Mouse (Mus musculus) layer of hippocampus, adult 11-12 months (tissue): ENCODE measurements around the gene Sun2.

Experiments
- DNase-seq: peaks from one replicate; pipeline ENCODE4 v3.0.0; 2022; ENCODE audit warnings: low spot score

Gene Sun2

DNA sequence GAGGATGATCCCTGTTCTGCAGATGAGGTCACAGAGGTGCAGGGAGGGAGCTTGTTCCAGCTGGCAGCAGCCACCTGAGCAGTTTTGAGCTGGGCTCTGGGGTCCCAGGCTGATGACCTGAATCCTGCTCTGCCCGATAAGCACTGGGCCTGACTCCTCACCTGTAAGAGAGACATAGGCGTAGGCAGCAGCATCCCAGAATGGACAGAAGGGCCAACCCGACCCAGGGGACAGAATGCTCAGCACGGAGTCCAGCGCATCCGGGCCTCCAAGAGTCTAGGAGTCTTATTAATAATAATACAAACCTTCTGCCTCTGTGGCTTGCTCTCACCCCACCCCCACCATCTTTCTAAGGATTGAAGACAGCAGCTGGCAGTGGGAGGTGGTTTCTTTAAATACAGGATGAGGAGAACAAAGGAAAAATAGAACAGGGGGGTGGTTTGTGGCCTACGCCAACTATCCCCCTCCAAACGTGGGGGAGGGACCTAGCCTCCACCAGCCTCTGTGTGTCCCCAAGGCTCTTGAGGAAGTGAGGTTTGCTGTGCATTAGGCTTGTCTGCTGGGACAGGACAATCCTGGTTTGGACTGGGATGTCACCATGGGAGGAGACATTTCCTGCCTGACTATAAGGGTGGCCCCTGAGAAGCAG is 13.8 kb upstream of the Sun2 start:
- peak; percentile 41 for DNase-seq

DNA sequence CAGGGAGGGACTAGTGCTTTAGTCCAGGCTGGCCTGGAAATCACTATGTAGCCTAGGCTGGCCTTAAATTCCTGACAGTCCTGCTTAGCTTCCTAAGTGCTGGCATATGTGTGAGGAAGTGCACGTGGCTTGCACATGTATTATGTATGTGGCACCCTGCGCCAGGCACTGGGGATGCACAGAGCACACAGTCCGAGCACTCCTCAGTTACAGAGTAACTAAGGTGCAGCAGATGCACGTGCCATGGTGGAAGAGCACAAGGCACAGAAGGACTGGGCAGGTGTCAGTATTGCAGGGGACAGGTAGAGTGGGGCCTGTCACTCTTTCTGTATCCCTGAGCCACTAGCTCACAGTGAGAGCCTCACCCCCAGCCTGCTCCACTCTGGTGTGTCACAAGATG is 12.8 kb upstream of the Sun2 start:
- no peak for DNase-seq

DNA sequence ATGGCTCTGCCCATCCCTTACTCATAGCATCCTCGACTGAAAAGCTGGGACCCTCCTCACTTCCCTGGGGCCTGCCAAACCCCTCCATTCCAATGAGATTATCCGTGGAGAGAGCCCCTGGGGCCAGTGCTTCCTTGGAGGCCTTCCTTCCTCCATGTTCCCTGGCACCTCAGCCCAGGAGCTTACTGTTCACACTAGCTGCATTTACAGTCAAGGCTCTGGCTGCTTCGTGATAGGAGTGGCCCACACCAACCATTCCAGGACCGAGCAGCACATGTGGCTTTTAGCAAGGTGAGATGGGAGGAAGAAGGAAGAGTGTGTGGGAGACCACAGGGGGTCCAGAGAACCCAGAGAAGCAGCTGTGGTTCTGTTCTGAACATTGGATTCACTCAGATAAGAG is 11.5 kb upstream of the Sun2 start:
- DNase-seq: no peak

DNA sequence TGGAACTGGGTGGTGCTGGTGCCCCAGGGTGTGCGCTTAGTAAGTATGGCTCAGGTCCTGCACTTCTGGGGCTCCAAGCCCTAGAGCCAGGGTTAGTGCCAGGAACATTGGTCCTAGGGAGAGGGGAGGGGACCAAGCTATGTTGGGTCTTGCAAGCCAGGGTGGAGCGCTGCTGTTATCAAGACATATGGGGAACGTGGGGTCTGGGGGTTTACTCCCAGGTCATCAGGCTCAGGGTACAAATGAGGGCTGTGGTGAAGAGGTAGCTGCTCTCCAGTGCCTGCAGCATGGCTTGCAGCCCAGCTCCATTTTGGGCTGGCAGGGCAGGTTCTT is 11.1 kb upstream of the Sun2 start:
- no peak for DNase-seq

DNA sequence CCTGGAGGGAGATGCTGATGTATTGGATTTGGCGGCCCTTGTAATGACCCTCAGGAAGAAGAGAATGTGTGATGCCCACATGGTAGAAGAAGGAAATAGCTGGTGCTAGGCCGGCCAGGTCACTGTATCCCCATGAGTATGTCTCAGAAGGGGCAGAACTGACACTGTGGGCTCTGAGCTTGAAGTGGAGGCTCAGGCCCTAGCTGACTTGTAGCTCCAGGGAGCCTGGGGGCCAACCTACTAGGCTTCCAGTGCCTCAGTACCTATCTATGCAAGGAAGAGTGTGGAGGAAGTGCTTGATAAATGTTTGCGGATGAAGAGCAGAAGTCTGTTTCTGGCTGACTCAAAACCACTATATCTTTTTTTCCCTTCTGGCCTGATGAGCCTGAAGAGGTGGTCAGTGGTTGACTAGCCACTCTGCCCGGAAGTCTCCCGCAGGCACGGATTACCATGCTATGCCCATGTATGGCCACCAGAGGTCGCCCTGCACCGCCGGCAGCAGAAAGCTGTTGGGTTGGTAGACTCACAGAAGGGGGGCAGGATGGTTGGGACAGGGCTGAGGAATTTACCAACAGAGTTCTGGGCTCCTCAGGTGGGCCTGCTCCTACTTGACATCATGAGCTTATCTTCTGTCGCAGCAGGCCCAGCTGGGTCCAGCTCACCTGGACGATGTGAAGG is 10.5 kb upstream of the Sun2 start:
- peak; percentile 76 for DNase-seq

DNA sequence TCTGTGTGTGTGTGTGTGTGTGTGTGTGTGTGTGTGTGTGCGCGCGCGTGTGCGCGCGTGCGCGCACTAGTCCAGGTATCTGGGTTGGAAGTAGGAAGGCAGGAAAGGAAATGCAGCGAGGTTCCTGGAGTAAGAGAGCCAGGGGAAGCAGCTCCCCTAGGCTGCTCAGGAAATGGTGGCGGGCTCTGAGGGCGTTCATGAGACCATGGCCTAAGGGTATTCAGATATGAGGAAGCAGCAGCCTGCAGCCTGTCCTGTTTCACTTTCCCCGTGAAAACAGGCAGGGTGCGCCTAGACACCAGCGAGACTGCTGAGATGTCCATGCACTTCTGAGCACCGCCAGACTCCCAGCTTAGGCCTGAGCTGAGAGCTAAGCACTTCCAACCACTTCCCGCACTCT is 9.4 kb upstream of the Sun2 start:
- peak; percentile 43 for DNase-seq

DNA sequence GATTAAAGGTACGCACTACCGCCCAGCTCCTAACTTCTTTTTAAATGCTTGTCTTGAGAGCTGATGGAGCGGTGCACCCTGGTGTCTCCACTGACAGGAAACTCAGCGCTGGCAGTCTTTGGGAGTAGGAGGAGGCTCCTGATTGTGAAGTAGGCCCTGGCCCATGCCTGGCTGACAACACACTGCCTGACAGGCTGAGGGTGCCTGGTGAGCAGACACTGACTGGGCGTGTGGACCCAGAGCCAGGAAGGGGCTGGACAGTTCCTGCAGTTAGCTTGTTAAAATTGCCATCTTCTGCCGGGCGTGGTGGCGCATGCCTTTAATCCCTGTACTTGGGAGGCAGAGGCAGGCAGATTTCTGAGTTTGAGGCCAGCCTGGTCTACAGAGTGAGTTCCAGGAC is 7.9 kb upstream of the Sun2 start:
- DNase-seq: no peak

DNA sequence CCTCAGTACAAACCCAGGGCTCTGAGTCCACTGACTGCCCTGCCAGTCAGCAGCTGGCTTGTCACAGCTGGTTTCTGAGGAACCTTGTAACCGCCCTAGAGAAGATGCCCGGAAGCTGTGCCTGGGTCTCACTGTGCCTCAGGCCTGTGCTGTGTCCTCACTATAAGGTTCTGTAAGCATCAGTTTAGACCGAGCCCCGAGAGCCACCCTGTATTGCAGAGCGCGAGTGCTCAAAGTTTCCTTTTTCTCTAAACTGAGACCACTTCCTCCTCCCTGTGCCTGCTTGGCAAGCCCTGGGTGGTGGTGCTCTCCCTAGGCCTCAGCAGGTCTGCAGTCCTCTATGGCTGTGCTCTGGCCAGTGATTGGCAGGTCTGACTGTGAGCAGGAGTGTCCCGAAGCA is 6.8 kb upstream of the Sun2 start:
- no peak for DNase-seq

DNA sequence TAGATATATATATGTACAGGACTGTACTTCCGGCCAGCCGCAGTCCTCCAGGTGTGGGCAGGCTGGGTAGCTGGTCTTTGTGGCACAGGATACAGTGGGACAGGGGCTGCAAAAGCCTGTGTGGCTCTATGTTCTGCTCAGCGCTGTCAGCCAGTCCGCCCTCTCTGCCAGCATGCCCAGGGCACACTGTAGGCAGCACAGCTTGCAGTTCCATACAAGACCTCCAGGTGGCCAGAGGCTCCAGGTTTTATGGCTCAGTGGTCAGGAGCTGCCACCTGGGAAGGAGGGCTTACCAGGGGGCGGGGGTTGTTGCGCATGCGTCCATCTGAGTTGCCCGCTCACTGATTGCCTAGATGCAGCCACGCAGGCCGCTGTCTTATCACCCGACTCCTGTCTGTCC is 5.7 kb upstream of the Sun2 start:
- DNase-seq: no peak

DNA sequence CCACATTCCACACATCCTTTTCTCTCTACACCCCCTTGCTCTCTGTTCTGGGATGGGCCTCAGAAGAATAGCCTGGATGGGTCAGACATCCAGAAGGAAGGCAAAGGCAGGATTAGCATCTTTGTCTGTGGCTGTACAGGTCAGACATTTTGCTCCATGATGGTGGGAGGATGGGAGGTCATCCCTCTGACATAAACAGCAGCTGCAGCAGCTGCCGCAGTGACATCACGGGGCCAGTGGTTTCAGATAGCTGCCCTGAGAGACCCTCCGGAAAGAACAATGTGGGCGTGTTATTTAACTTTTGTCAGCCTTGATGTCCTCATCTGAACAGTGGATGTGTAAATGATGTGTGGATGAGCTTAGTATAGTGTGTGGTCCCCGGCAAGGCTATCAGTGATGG is 3.5 kb upstream of the Sun2 start:
- no peak for DNase-seq

DNA sequence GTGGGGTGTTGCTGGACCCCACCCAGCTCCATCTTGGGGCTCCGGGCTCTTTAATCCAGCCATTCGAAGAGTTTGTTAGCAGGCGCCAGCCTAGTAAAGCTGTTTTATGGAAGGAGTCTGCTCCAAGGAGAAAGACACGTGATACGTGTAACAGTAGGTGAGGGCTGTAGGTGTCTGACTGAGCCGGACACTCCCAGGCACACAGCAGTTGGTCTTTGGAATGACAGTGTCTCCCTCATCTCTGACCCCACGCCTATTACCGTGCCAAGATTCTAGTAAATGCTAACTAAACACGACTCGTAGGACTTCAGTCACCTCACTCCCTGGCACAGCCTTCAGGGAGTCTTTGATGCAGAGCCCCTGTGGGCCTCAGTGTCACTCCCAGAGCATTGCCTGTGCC is 3.0 kb upstream of the Sun2 start:
- no peak for DNase-seq

DNA sequence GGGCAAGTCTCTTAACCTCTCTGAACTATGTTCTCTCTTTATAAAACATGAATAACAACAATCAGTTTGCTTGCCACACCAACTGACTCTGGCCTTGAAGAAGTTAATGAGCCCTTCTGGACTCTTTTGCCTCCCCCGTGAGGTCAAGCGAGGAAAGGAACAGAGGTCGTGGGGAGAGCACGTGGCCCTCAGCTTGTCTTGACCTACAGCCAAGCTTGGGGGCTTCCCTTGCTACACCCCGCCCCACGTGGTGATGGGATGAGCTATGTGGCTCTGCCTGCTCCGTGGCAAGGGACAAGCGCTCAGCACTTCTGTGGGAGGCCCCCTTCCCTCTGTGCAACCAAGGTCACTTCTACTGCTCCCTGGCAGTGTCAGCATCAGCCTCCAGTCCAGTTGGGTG is 2.4 kb upstream of the Sun2 start:
- no peak for DNase-seq

DNA sequence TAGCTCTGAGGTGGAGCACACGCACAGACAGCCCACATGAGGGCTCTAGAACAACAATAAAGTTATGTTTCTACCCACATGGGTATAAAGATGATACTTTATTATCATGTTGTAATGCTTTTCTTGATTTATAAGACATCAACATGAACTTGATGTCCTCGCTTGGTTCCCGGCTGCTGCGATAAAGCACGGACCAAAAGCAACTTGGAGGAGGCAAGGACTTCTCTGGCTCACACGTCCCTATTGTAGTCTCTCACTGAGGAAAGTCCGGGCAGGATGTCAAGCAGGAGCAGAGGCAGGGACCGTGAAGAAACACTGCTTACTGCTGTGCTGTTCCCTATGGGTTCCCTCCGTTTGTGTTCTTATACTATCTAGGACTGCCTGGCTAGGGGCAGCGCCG is 1.7 kb upstream of the Sun2 start:
- no peak for DNase-seq

DNA sequence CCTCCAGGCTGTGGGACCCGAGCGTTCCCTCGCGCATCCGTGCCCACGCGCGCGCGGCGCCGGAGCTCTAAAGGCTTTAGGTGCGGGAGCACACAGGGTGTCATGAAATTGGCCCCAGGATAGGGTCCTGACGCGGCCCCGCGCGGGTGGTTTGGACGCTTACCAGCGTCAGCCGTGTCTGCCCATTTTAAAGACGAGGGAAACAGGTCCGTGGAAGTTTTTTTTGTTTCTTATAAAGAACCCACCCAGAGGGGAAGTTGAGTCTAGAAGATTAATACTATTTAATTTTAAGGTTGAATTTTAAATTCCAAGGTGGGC is 329 bp upstream of the Sun2 start:
- no peak for DNase-seq

DNA sequence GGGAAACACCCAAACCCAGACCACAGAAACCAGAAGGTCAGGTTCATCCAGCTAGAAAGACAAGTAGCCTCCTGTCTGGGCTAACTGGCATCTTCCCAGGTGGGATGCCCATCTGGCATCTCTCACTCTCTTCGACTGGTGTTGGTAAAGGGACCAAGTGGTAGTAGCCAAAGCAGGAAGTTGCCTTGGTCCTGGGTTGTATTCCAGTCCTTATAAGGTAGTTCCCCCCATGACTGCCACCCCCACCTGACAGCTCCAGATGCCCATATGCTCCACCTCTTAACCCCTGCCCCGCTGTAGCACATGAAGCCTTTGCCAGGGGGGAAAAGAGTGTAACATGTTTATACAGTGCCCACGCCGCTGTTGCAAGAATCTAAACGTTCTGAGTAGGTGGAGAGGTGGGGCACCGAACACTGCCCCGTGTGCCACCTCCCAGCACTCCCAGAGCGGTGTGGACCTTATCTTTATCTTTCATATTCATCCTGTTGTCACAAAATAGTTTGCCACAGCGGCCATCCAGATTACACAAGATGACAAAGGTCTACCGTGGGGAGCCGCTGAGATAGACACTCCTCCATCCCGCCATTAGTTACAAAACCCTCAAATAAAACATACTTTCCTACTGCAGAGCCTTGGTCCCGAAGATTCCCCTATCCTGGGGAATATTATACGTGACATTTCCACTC is 1.0 kb downstream of the Sun2 start:
- no peak for DNase-seq

DNA sequence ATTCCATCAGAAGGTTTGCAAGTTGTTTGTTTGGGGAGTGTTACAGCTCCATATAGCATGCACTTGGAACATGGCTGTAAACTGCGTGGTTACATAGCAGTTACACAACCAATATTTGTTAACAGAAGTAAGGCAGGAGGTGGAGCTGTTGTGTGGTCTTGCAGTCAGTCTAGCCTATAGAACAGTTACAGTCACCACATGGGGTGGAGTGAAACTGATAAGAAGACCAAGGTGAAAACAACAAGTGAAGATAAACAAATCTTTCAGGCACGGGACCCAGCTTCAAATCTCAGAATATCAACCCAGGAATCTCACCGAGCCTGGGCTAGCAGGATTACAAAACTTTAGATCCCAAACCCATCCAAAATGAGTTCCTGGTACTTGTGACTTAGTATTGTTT is 1.6 kb downstream of the Sun2 start:
- no peak for DNase-seq

DNA sequence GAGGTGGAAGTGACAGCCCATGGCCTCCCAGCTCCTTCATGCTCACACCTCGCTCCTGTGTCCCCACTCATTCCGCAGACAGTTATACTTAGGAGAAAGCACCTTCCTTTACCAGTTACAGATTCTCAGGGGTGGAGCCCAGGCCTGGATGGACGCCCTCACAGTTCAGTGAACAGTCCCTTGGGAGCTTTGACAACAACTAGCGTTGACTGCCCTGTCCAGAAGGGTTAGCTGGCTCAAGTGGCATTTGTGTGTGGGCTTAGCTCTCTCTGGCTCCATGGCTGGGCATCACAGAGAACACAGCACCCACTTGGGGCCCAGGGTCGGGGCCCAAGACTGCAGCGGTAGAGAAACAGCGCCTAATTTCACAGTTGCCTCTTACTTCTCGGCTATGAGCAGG is 8.0 kb downstream of the Sun2 start:
- DNase-seq: no peak

DNA sequence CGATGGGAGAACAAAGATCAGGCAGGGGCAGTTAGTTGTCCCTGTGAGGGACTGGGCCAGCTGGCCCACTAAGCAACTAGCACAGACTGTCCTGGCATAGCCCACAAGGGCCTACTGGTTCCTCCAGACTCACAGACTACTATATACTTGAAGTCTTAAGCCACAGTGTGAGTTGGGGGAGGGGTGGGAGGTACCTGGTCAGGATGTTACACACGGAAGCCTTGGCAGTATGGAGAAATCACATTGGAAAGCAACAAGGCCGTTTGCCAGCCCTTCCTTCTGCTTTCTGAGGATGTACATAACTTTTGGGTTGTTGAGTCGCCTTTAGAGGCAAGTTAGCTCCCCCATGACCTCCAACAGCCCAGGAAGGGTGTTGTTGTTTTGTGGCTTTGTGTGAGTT is 8.7 kb downstream of the Sun2 start:
- no peak for DNase-seq

DNA sequence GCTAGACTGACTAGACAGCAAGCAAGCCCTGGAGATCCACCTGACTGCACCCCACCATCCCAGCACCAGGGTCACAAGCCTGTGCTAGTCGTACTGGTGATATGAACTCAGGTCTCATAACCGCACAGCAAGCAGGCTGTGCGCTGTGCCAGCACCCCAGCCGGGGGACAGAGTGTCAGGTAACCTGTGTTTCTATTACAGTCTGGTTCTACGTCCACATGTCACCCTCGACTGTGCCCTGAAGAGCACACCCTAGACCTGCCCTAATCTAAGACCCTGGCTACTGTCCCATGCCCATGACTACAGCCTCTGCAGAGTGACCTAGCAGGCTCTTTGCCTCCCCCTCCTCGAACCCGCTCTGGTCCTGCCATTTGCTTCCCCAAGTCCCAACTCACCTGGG is 9.1 kb downstream of the Sun2 start:
- no peak for DNase-seq

DNA sequence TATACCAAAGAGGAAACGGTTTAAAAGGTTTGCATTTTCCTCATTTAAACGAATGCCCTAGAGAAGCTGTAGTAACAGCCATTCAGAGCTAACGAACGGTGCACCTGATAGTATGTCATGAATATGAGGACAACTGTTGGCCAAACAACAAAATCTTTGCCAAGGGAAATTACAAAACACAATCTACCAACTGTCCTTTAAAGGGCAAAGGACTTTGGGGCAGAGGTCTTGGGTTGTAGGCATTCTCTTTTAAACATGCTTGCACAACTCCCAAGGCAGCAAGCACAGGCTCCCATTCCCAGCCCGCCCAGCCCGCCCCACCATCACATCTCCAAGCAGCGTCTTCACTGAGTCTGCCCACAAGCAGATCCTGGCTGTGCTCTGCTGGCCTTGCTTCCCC is 10.8 kb downstream of the Sun2 start:
- DNase-seq: no peak

DNA sequence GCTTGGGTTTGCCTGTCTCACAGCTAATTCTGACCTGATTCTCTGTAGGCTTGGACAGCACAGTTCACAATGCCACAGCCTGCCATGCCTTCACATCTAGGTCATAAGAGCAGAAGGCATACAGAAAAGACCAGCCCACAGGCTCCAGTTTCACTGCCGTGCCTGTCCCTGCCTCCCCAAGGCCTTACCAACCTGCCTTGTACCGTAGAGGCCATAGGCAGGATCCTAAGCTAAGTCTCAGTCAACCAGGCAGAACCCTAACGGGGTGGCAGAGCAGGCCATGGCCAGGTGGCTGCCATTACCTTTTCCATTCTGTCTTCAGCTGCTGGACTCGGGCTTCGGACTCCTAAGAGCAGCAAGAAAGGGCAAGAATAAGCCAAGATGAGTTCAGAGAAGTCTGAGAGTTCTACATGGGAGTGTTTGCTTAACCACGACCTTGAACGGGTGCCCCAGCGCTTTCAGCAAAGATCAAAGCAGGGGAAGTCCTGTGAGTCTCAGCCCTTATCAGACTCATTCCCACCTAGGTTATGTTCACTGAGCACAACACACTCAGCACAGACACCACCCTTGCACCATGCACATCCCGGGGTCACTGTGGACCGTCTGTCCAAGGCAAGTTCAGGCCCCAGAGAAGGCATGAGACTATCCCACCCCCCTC is 13.5 kb downstream of the Sun2 start:
- DNase-seq: no peak

DNA sequence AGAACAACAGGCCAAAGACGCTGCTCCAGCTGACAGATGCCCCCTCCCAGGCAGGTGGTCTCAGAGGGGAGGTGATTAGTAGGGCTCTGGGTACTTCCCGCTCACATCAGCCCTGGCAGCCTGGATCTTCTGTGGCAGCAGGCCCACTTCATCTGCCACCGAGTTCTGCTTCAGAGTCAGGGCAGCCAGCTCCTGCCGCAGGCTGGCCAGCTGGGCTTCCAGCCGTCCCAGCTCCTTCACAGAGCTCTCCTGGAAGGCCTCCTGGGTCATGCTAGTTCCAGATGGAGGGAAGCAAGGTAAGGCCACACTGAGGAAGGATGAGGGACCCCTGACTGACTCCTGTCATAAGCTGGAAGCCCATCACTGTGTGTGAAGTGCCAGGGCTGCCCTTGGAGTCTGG is 14.0 kb downstream of the Sun2 start:
- DNase-seq: no peak

DNA sequence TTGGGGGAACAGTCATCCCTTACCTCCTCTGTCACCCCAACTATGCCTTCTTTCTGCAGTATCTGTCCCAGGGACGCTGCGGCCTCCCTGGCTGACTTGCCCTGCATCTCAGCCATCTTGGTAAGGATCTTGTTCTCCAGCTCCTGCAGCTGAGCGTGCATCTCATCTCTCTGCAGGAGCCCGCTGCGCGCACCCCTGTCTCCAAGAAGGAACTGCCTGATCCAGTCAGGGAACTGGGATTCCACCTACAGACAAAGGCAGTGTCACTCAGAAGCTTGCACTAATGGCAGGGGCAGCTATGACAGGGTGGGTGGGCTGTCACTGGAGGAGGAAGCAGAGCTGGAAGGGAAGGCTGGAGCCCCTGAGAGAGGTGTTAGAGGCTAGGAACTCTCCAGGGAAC is 14.5 kb downstream of the Sun2 start:
- no peak for DNase-seq
